Mouse (Mus musculus) midbrain, embryonic 12.5 days (tissue): ENCODE measurements around the gene Gm21891. TPM values are rescaled to one million over a fixed set of nuclear protein-coding genes. Genes with fewer than 3 reads are reported as not detected.
"Not testable (repeated sequence)": the region's sequence is repeated elsewhere in the genome, so short reads cannot be mapped to it uniquely, and the experiment has no call there.

Experiments
- ATAC-seq: fragments of 200-750 bp; cut with Nextera tagmentation; 2 replicates; pipeline ENCODE4 v1.8.0; 2017; ENCODE audit warnings: low read depth, moderate TSS enrichment, moderate library complexity; ENCODE audit not compliant: low FRiP score
- H3K27ac ChIP-seq: fragments of 300-500 bp; sonication (generic); replicated peaks from 2 replicates; pipeline ENCODE4 v1.5.1; 2016; ENCODE audit warnings: mild to moderate bottlenecking
- H3K27me3 ChIP-seq: fragments of 300-500 bp; sonication (generic); 2 replicates; pipeline ENCODE4 v1.6.1; 2016; ENCODE audit warnings: mild to moderate bottlenecking
- H3K36me3 ChIP-seq: fragments of 300-500 bp; sonication (generic); 2 replicates; pipeline ENCODE4 v1.6.1; 2016
- H3K4me1 ChIP-seq: fragments of 300-500 bp; sonication (generic); 2 replicates; pipeline ENCODE4 v1.6.1; 2016
- H3K4me2 ChIP-seq: fragments of 300-500 bp; sonication (generic); replicated peaks from 2 replicates; pipeline ENCODE4 v1.6.1; 2016; ENCODE audit warnings: mild to moderate bottlenecking, moderate library complexity
- H3K4me3 ChIP-seq: fragments of 300-500 bp; sonication (generic); 2 replicates; pipeline ENCODE4 v1.5.1; 2016; ENCODE audit warnings: mild to moderate bottlenecking
- H3K9ac ChIP-seq: fragments of 300-500 bp; sonication (generic); replicated peaks from 2 replicates; pipeline ENCODE4 v1.6.1; 2016; ENCODE audit warnings: mild to moderate bottlenecking, moderate library complexity
- H3K9me3 ChIP-seq: fragments of 300-500 bp; sonication (generic); 2 replicates; pipeline ENCODE4 v1.6.1; 2016; ENCODE audit warnings: mild to moderate bottlenecking
- WGBS: fragments of 180-500 bp; shearing (Covaris S2); methylation state at CpG from one replicate; pipeline ENCODE4 v1.1.7; 2016; 5-methylcytosine and 5-hydroxymethylcytosine counted together
- polyA plus RNA-seq: library from polyadenylated mRNA; unstranded; fragments of >200 nt; fragmentation: Nextera tagmentation; extraction: Ambion mirVana; gene quantifications from 2 replicates; pipeline ENCODE4 v1.2.1, GENCODE M21; 2016

Gm21891 gene
- not detected in 2 replicates for polyA plus RNA-seq

DNA sequence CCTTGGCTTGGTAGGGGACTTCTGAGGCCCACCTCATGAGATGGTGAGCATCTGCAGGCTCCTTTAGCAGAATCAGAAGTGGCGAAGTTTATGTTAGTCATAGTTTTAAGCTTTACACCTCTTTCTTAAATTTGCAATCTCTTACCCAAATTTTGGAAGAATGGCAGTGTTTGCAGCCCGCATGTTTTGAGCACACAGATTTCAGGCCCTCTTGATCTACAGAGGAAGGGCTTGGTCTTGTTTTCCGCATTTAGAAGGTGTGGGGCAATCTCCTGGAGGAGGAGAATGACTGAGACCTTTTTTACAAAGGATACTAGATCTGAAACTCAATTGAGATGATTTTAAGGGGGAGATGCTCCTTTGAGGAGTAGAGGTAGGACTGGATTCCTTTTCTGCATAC is at the start of gene Gm21891:
TSS of gene Gm21891 (minus strand) at position 101 of the 400 bp plus-strand sequence.
- not testable (repeated sequence) for H3K9me3 ChIP-seq, H3K4me2 ChIP-seq, H3K9ac ChIP-seq, H3K36me3 ChIP-seq, H3K4me3 ChIP-seq, H3K27me3 ChIP-seq, ATAC-seq, H3K27ac ChIP-seq, H3K4me1 ChIP-seq
- WGBS: no CpG with 5 or more reads among the region's 3 CpGs

DNA sequence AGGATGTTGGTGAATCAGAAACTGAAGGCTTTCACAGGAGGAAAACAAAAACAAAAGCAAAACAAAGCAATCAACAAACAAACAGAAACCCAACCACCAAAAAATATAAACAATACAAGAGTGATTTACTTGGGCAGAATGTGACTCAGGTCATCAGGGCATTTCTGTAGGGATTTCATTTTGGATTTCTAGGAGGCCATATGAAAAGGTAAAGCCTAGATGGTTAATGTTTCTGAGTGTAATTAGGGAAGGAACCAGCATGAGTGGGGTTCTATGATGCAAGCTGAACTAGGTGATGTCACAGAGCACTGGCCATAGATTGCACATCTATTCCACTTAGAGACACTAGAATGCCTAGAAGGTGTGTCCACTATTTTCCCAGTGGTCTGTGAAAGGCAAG is 28.4 kb upstream of the Gm21891 start, which contains the start of gene Gm21425:
TSS of gene Gm21425 (plus strand) at position 301 of the 400 bp plus-strand sequence.
- not testable (repeated sequence) for H3K4me3 ChIP-seq, H3K9ac ChIP-seq, H3K4me2 ChIP-seq, H3K36me3 ChIP-seq, H3K27me3 ChIP-seq, H3K27ac ChIP-seq, ATAC-seq, H3K4me1 ChIP-seq, H3K9me3 ChIP-seq

Other genes with a start within 250 kb of the Gm21891 start
- gene Gm20807, start 90.6 kb downstream of the Gm21891 start, polyA plus RNA-seq: not detected in 2 replicates
- not detected in 2 replicates for gene Gm21425, start 28.5 kb upstream of the Gm21891 start, polyA plus RNA-seq
- gene Gm21828, start 90.4 kb upstream of the Gm21891 start, polyA plus RNA-seq: not detected in 2 replicates
- gene Gm21440, start 118.9 kb upstream of the Gm21891 start, polyA plus RNA-seq: not detected in 2 replicates
- gene Gm21454, start 119.0 kb upstream of the Gm21891 start, polyA plus RNA-seq: not detected in 2 replicates
- gene Gm21725, start 215.6 kb upstream of the Gm21891 start, polyA plus RNA-seq: not detected in 2 replicates